Mouse (Mus musculus) heart, adult 2 months (tissue): ENCODE data around the gene Gm37419. TPM values are rescaled to one million over a fixed set of nuclear protein-coding genes. Genes with fewer than 3 reads are reported as not detected.

ENCODE experiments used
- DNase-seq, 2 experiments: peaks; one replicate each; pipeline ENCODE4 v3.0.0; 2021
- H3K27ac ChIP-seq: fragments of 200-600 bp; 2 replicates; pipeline ENCODE4 v1.8.1; 2022
- H3K27me3 ChIP-seq: fragments of 200-500 bp; 2 replicates; pipeline ENCODE4 v1.6.1; 2012; ENCODE audit warnings: mild to moderate bottlenecking, low read length, inconsistent platforms, mixed read lengths; ENCODE audit not compliant: control insufficient read depth, insufficient read depth
- H3K36me3 ChIP-seq: fragments of 200-500 bp; 2 replicates; pipeline ENCODE4 v1.6.1; 2012; ENCODE audit warnings: low read length, inconsistent platforms; ENCODE audit not compliant: control insufficient read depth, insufficient read depth
- H3K4me1 ChIP-seq: fragments of 200-500 bp; 2 replicates; pipeline ENCODE4 v1.6.1; 2011; ENCODE audit warnings: low read length; ENCODE audit not compliant: control insufficient read depth, insufficient read depth
- H3K4me3 ChIP-seq: fragments of 200-600 bp; 2 replicates; pipeline ENCODE4 v1.8.1; 2022
- H3K79me2 ChIP-seq: fragments of 200-500 bp; replicated peaks from 2 replicates; pipeline ENCODE4 v1.6.1; 2012; ENCODE audit warnings: mild to moderate bottlenecking, inconsistent platforms, low read length, moderate library complexity, mixed read lengths; ENCODE audit not compliant: control insufficient read depth, insufficient read depth
- H3K9ac ChIP-seq: fragments of 200-500 bp; 2 replicates; pipeline ENCODE4 v1.6.1; 2012; ENCODE audit warnings: low read depth, mild to moderate bottlenecking, control low read depth, inconsistent platforms, low read length, mixed read lengths
- CTCF ChIP-seq: fragments of 200-600 bp; IDR thresholded peaks from 2 replicates; pipeline ENCODE4 v1.8.1; 2022; ENCODE audit warnings: antibody characterized with exemption, mild to moderate bottlenecking, moderate library complexity
- EP300 ChIP-seq: fragments of 200-500 bp; IDR thresholded peaks from 2 replicates; pipeline ENCODE4 v1.6.1; 2011; ENCODE audit warnings: low read depth, low read length, control low read depth; ENCODE audit not compliant: insufficient read depth
- POLR2A ChIP-seq: fragments of 200-500 bp; IDR thresholded peaks from 2 replicates; pipeline ENCODE4 v1.6.1; 2011; ENCODE audit warnings: mild to moderate bottlenecking, low read depth, low read length, control low read depth; ENCODE audit not compliant: insufficient read depth
- WGBS: fragments of 180-500 bp; shearing (Covaris S2); methylation state at CpG from one replicate; pipeline ENCODE4 v1.1.7; 2018; 5-methylcytosine and 5-hydroxymethylcytosine counted together
- intact Hi-C: fragments of 180-260 bp; cut with DNase I; formaldehyde crosslinking; loops from one replicate; pipeline ENCODE4 v1.15.1; 2025
- polyA plus RNA-seq: library from polyadenylated mRNA; depleted of rRNA; stranded (reverse); fragments of >200 nt; gene quantifications from 2 replicates; pipeline ENCODE4 v1.2.3, GENCODE M21; 2012
- total RNA-seq, 2 experiments: library from RNA; stranded (reverse); gene quantifications; 2 replicates each; pipeline ENCODE4 v1.2.3; 2021

Gene Gm37419
- total and polyA plus RNA-seq, 3 experiments: not detected

GRCm38 (mm10) chr16:23953959-23954260, 34.4 kb upstream of the Gm37419 start:
- Histone ChIP-seq H3K36me3 (no peaks in the 10 kb centered on the region), H3K27me3 (no peaks in the 10 kb centered on the region), H3K4me1 (no peaks in the 10 kb centered on the region), H3K27ac (no peak overlapping the region), H3K9ac (no peak overlapping the region), H3K4me3 (no peak overlapping the region), H3K79me2 (no peaks in the 10 kb centered on the region)
- TF ChIP-seq EP300 (no peak), POLR2A (no peak), CTCF (no peak)
- WGBS: 5% methylated on average over 1 of the region's 1 CpGs
- DNase-seq: no peak
- intact Hi-C loops: loop anchor here (1.0 to 5.0 kb wide), 3 partner anchors 55 to 502 kb away; no protein-coding TSS in a partner anchor

- intact Hi-C loops: no loop called here
- no peaks in the 10 kb centered on the region for H3K79me2 ChIP-seq
- TF ChIP-seq POLR2A: no peak
- TF ChIP-seq EP300: no peak
- no peak for TF ChIP-seq CTCF
- H3K9ac ChIP-seq: no peak overlapping the region
- H3K27me3 ChIP-seq: no peaks in the 10 kb centered on the region
- no peak overlapping the region for H3K4me3 ChIP-seq
- no peaks in the 10 kb centered on the region for H3K36me3 ChIP-seq
- no peak overlapping the region for H3K27ac ChIP-seq
- H3K4me1 ChIP-seq: no peaks in the 10 kb centered on the region
- no peak for DNase-seq
These were observed 29.3 kb upstream of the Gm37419 start for GRCm38 (mm10) chr16:23958938-23959337.

- Histone ChIP-seq H3K27me3 (no peaks in the 10 kb centered on the region), H3K9ac (no peak overlapping the region), H3K27ac (no peak overlapping the region), H3K4me3 (no peak overlapping the region), H3K36me3 (no peaks in the 10 kb centered on the region), H3K79me2 (no peaks in the 10 kb centered on the region), H3K4me1 (peaks cover 2% of the 10 kb centered on the region)
- peak in 1 of 2 experiments; percentile 23 for DNase-seq
- TF ChIP-seq POLR2A (no peak), CTCF (peak; percentile 74)
- intact Hi-C loops: loop anchor here (5.0 kb wide), 1 partner anchor 1300 kb away; no protein-coding TSS in a partner anchor
- WGBS: 73% methylated on average over 2 of the region's 2 CpGs
These were observed 25.9 kb upstream of the Gm37419 start for GRCm38 (mm10) chr16:23962401-23962800.

GRCm38 (mm10) chr16:23963896-23964668, 24.2 kb upstream of the Gm37419 start:
- no peak overlapping the region for H3K9ac ChIP-seq
- DNase-seq: peak in 1 of 2 experiments; percentile 18
- no peaks in the 10 kb centered on the region for H3K79me2 ChIP-seq
- H3K4me1 ChIP-seq: peaks cover 2% of the 10 kb centered on the region
- no peak overlapping the region for H3K27ac ChIP-seq
- H3K36me3 ChIP-seq: no peaks in the 10 kb centered on the region
- WGBS: 61% methylated on average over 22 of the region's 22 CpGs
- no peak overlapping the region for H3K4me3 ChIP-seq
- no peaks in the 10 kb centered on the region for H3K27me3 ChIP-seq
- no peak for TF ChIP-seq EP300
- intact Hi-C loops: loop anchor here (5.0 kb wide), 1 partner anchor 1298 kb away; no protein-coding TSS in a partner anchor

GRCm38 (mm10) chr16:23964706-23965367, 23.4 kb upstream of the Gm37419 start:
- no peak overlapping the region for H3K4me3 ChIP-seq
- 68% methylated on average over 14 of the region's 14 CpGs for WGBS
- no peaks in the 10 kb centered on the region for H3K27me3 ChIP-seq
- no peak for DNase-seq
- H3K4me1 ChIP-seq: peaks cover 2% of the 10 kb centered on the region
- TF ChIP-seq EP300 (no peak), POLR2A (no peak), CTCF (no peak)
- H3K27ac ChIP-seq: no peak overlapping the region
- no peaks in the 10 kb centered on the region for H3K36me3 ChIP-seq
- H3K79me2 ChIP-seq: no peaks in the 10 kb centered on the region
- intact Hi-C loops: loop anchor here (5.0 kb wide), 1 partner anchor 1297 kb away; no protein-coding TSS in a partner anchor
- no peak overlapping the region for H3K9ac ChIP-seq

GRCm38 (mm10) chr16:23966066-23966465, 22.2 kb upstream of the Gm37419 start:
- peaks cover 2% of the 10 kb centered on the region for H3K4me1 ChIP-seq
- H3K36me3 ChIP-seq: peaks cover 7% of the 10 kb centered on the region
- no peaks in the 10 kb centered on the region for H3K27me3 ChIP-seq
- H3K27ac ChIP-seq: no peak overlapping the region
- no peaks in the 10 kb centered on the region for H3K79me2 ChIP-seq
- TF ChIP-seq EP300: no peak
- no peak for TF ChIP-seq CTCF
- no peak for TF ChIP-seq POLR2A
- H3K9ac ChIP-seq: no peak overlapping the region
- H3K4me3 ChIP-seq: no peak overlapping the region
- intact Hi-C loops: no loop called here
- WGBS: 86% methylated on average over 14 of the region's 14 CpGs
- DNase-seq: no peak
